In genomic region chr3:149074658-149075487, GRCm38 (mm10) we compare ENCODE assay signal across 11 mouse cellular contexts.
DNase-seq lines count a peak whose midpoint lies in the region; ATAC-seq and TF ChIP-seq lines count a peak whose summit lies in the region.
"Had no signal": no experiment of that assay in that cellular context is flagged by ENCODE, and none has a peak within 500 bp of the region (broad histone marks: within the 10 kb centered on the region; RNA-seq: fewer than 3 reads in every experiment).

No protein-coding gene starts in this region.

- TF ChIP-seq POLR2A in cortical plate, adult 2 months (IDR thresholded peaks at IDR 0.05; ENCODE audit: extremely low read depth, insufficient read depth, low read length) = no peak

- H3K36me3 ChIP-seq in intestine, embryonic 15.5 days = no peaks in the 10 kb centered on the region
- H3K36me3 ChIP-seq: liver, embryonic 15.5 days had no signal

- no peak for TF ChIP-seq CTCF in gastrocnemius, adult 2 months (IDR thresholded peaks at IDR 0.05)
- no peak for TF ChIP-seq CTCF in cortical plate, adult 2 months (IDR thresholded peaks at IDR 0.05; ENCODE audit: extremely low read depth, insufficient read depth, low read length)

- H3K4me2 ChIP-seq in intestine, embryonic 15.5 days (replicated peaks) = 0 out of 2 replicates have a peak overlapping the region, but pooled peaks have one; percentile 1
- H3K4me2 ChIP-seq: liver, embryonic 15.5 days had no signal

- intact Hi-C loops in gastrocnemius, adult 2 months (cut with DNase I) = no loop called here
- intact Hi-C loops in gastrocnemius, postnatal 36 days (cut with DNase I) = no loop called here

- H3K27me3 ChIP-seq in intestine, embryonic 15.5 days (replicated peaks) = no peaks in the 10 kb centered on the region
- H3K27me3 ChIP-seq: liver, embryonic 15.5 days had no signal

- ATAC-seq in intestine, embryonic 15.5 days = no peak

- H3K9me3 ChIP-seq in intestine, embryonic 15.5 days = no peaks in the 10 kb centered on the region
- H3K9me3 ChIP-seq: liver, embryonic 15.5 days had no signal

- no peak overlapping the region for H3K27ac ChIP-seq in gastrocnemius, adult 2 months
- H3K27ac ChIP-seq in cortical plate, adult 2 months (ENCODE audit: insufficient read depth, low read length) = no peak overlapping the region
- no peak overlapping the region for H3K27ac ChIP-seq in intestine, embryonic 15.5 days
- H3K27ac ChIP-seq: liver, embryonic 15.5 days had no signal

- WGBS in intestine, embryonic 15.5 days = 58% methylated on average over 27 of the region's 27 CpGs

- H3K9ac ChIP-seq in intestine, embryonic 15.5 days = no peak overlapping the region
- H3K9ac ChIP-seq: liver, embryonic 15.5 days had no signal

- H3K4me3 ChIP-seq in gastrocnemius, adult 2 months = peak overlapping the region; percentile 58
- peak overlapping the region; percentile 26 for H3K4me3 ChIP-seq in cortical plate, adult 2 months (ENCODE audit: insufficient read depth, low read length)
- no peak overlapping the region for H3K4me3 ChIP-seq in intestine, embryonic 15.5 days (replicated peaks)
- H3K4me3 ChIP-seq: liver, embryonic 15.5 days had no signal

- H3K4me1 ChIP-seq in cortical plate, adult 2 months (ENCODE audit: control insufficient read depth, insufficient read depth, low read length) = no peaks in the 10 kb centered on the region
- H3K4me1 ChIP-seq in intestine, embryonic 15.5 days (replicated peaks) = no peaks in the 10 kb centered on the region
- H3K4me1 ChIP-seq: liver, embryonic 15.5 days had no signal

- peak; percentile 47 for DNase-seq in gastrocnemius, adult 2 months
- DNase-seq in gastrocnemius, postnatal 36 days = no peak
- peak; percentile 37 for DNase-seq in lung, postnatal 10 days
- DNase-seq in frontal cortex, postnatal 10 days (ENCODE audit: low spot score in 2 of 2) = no peak
- no peak for DNase-seq in layer of hippocampus, postnatal 10 days (ENCODE audit: low spot score in 2 of 2)
- DNase-seq in urinary bladder, postnatal 36 days (ENCODE audit: low spot score in 2 of 2) = no peak
- DNase-seq: adrenal gland, postnatal 10 days; right cerebral cortex, postnatal 25 days had no signal

Comparison
In these comparisons a context has a peak if more than half of its experiments do, and no peak if none do; other contexts are left out.
1. DNase-seq: peak in gastrocnemius, adult 2 months (single experiment) and lung, postnatal 10 days (single experiment); none in gastrocnemius, postnatal 36 days (0 of 2), frontal cortex, postnatal 10 days (0 of 2), layer of hippocampus, postnatal 10 days (0 of 2) and urinary bladder, postnatal 36 days (0 of 2).